Mouse (Mus musculus) layer of hippocampus, adult 8-10 months (tissue): ENCODE measurements around the gene Zfp820. TPM values are rescaled to one million over a fixed set of nuclear protein-coding genes. Genes with fewer than 3 reads are reported as not detected.
"Not testable (repeated sequence)": the region's sequence is repeated elsewhere in the genome, so short reads cannot be mapped to it uniquely, and the experiment has no call there.

ENCODE experiments used
- DNase-seq, 2 experiments: peaks; one replicate each; pipeline ENCODE4 v3.0.0; 2022; ENCODE audit warnings: low spot score in 2 of 2
- total RNA-seq, 4 experiments: library from RNA; stranded (reverse); gene quantifications; 2 replicates each; pipeline ENCODE4 v1.2.4; 2022

The Zfp820 gene
- under 1 TPM; 0.47 to 0.85 (median 0.56) TPM for total RNA-seq

- DNase-seq = peak in 1 of 2 experiments; percentile 2
Measured at GRCm38 (mm10) chr17:21845545-21846321, at the start of gene Zfp820. Gene Zfp820, minus strand, starts transcription at chr17:21845772.

- DNase-seq = no peak
Measured at GRCm38 (mm10) chr17:21871256-21871655, 25.7 kb upstream of the Zfp820 start.

- DNase-seq = not testable (repeated sequence)
Measured at GRCm38 (mm10) chr17:21846322-21846582, 680 bp upstream of the Zfp820 start.

GRCm38 (mm10) chr17:21838510-21838909 is 7.1 kb downstream of the Zfp820 start:
- no peak for DNase-seq

- not testable (repeated sequence) for DNase-seq
Measured at GRCm38 (mm10) chr17:21801373-21801772, 44.2 kb downstream of the Zfp820 start.

GRCm38 (mm10) chr17:21792256-21792655 is 53.3 kb downstream of the Zfp820 start:
- no peak for DNase-seq

GRCm38 (mm10) chr17:21770336-21770735 is 75.2 kb downstream of the Zfp820 start:
- no peak for DNase-seq

Other genes starting within 250 kb of the Zfp820 start
- 10 to 100 TPM in 2 of 4 experiments, 1 to 10 TPM in 2; 8.5 to 14.1 (median 11.7) TPM for gene Zfp983, start 195.1 kb downstream of the Zfp820 start, total RNA-seq
- gene Gm10226, start 153.9 kb downstream of the Zfp820 start, total RNA-seq = 10 to 100 TPM in 1 of 4 experiments, 1 to 10 TPM in 3; 5.0 to 11.0 (median 5.9) TPM
- gene Zfp760, start 138.0 kb downstream of the Zfp820 start, total RNA-seq = 10 to 100 TPM in 1 of 4 experiments, 1 to 10 TPM in 3; 5.7 to 10.0 (median 7.6) TPM
- 1 to 10 TPM; 4.8 to 6.6 (median 5.2) TPM for gene Zfp229, start 115.0 kb downstream of the Zfp820 start, total RNA-seq
- gene Zfp995, start 64.2 kb upstream of the Zfp820 start, total RNA-seq = 1 to 10 TPM; 4.5 to 7.4 (median 6.1) TPM
- 10 to 100 TPM; 14.2 to 17.9 (median 16.6) TPM for gene Zfp942, start 116.7 kb upstream of the Zfp820 start, total RNA-seq
- gene Zfp943, start 116.8 kb upstream of the Zfp820 start, total RNA-seq = 10 to 100 TPM; 20.5 to 24.4 (median 21.1) TPM